Mouse (Mus musculus) thymus, adult 2 months (tissue): ENCODE measurements around the gene Slc7a4.

Experiments
- CTCF ChIP-seq: fragments of 200-500 bp; IDR thresholded peaks from 2 replicates; pipeline ENCODE4 v1.5.1; 2012; ENCODE audit warnings: mild to moderate bottlenecking, control low read depth, low read length, moderate library complexity, borderline replicate concordance; ENCODE audit not compliant: control insufficient read depth, poor library complexity, insufficient read depth; ENCODE audit errors: extremely low read depth
- POLR2A ChIP-seq: fragments of 200-500 bp; IDR thresholded peaks from 2 replicates; pipeline ENCODE4 v1.6.1; 2012; ENCODE audit warnings: mild to moderate bottlenecking, low read length, control low read depth, moderate library complexity; ENCODE audit not compliant: control insufficient read depth, poor library complexity, insufficient read depth; ENCODE audit errors: extremely low read depth

DNA sequence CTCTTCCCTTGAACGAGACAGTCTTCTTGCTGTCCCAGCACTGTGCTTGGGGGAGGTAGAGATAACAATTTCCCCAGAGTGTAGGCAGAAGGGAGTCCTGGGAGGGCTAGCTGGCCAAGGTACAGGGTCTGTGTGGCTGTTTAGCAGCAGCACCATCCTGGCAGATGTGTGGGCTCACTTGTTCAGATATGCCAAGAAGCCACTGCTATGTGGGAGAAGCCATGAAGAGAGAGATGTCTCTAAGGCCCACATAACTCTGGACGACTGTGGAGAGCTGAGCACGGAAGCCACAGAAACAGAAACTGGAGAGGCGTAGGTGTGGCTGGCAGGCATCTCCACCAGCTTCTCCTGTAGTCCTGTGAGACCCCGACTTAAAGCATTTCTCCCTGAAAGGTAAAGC is 22.7 kb upstream of the Slc7a4 start:
- TF ChIP-seq CTCF = no peak
- no peak for TF ChIP-seq POLR2A
